Mouse (Mus musculus) small intestine, adult 2 months (tissue): ENCODE results near the gene Gm48552.

Experiments used
- CTCF ChIP-seq: fragments of 200-500 bp; IDR thresholded peaks from 2 replicates; pipeline ENCODE4 v1.5.1; 2012; ENCODE audit warnings: low read depth, mild to moderate bottlenecking, control low read depth, inconsistent platforms, low read length, moderate library complexity, mixed read lengths; ENCODE audit not compliant: insufficient replicate concordance, insufficient read length; ENCODE audit errors: extremely low read depth
- POLR2A ChIP-seq: fragments of 200-500 bp; IDR thresholded peaks from 2 replicates; pipeline ENCODE4 v1.6.1; 2012; ENCODE audit warnings: low read depth, mild to moderate bottlenecking, control low read depth, inconsistent platforms, low read length, moderate library complexity

DNA sequence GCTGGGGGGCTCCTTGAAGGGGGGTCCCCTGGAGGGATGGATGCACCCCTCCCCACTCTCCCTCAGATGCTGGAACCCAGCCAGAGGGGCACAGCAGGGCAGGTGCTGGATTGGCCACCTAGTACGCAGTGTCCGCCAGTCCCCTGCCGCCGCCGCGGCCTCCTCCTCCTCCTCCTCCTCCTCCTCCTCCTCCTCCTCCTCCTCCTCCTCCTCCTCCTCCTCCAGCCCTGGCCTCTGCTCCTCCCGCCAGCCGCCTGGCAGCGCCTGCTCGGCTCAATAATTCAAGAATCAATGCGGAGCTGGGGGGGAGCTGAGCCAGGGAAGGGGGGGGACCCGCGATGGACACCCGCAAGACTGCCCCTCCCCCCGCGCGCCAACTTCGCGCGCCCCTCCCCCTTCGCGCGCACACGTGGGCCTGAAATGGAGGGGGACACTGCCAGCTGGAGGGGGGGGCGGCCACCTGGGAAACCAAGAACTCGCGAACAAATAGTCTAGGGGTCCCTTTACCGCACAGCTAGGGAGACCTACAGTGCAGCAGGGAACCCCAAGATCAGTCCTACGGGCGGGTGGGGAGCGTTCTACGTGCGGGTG lies 37.4 kb downstream of the Gm48552 start:
- TF ChIP-seq CTCF: no peak
- TF ChIP-seq POLR2A: no peak
